Mouse (Mus musculus): ENCODE data around the gene H2afx. TPM values are rescaled to one million over a fixed set of nuclear protein-coding genes. Genes with fewer than 3 reads are reported as not detected.
A peak's percentile ranks its signal among the peaks of the same experiment; 100 is the strongest.

The H2afx gene
- total and polyA plus RNA-seq, 3 experiments, result 36.3 to 488 (median 56.6) TPM

GRCm38 (mm10) chr9:44361190-44361917, 26.9 kb downstream of the H2afx start, which contains the start of gene Vps11:
Vps11 (minus strand) TSS chr9:44361670.
- Histone ChIP-seq H3K9ac (ENCODE audit: insufficient read depth, low read depth) (peak within 1 kb of the TSS; percentile 71), H3K4me1 (ENCODE audit: control insufficient read depth in 1 of 2, insufficient read depth in 2 of 2) (peaks cover 0 to 13% of the 10 kb centered on the region in 2 experiments; a peak in 2 of 4 replicates), H3K36me3 (replicated peaks in 1 of 2; ENCODE audit: control insufficient read depth in 1 of 2, insufficient read depth in 1 of 2, low read length in 1 of 2) (peaks cover 24 to 32% of the 10 kb centered on the region in 2 experiments), H3K27ac (ENCODE audit: insufficient read depth, low read depth) (peak within 1 kb of the TSS; percentile 24; the same call in 1 of the 2 replicates), H3K9me3 (replicated peaks; ENCODE audit: low read length) (peaks cover 2% of the 10 kb centered on the region), H3K27me3 (replicated peaks) (no peaks in the 10 kb centered on the region), H3K79me2 (replicated peaks; ENCODE audit: control insufficient read depth, extremely low read depth, insufficient read depth, poor library complexity, severe bottlenecking) (peaks cover 9% of the 10 kb centered on the region), H3K4me3 (replicated peaks in 1 of 3; ENCODE audit: low read depth in 2 of 3, low read length in 2 of 3, poor library complexity in 1 of 3) (peak within 1 kb of the TSS; percentile 73 to 98 (median 89)), H3K4me2 (ENCODE audit: insufficient read depth, low read depth, poor library complexity, severe bottlenecking) (peak within 1 kb of the TSS; percentile 52)
- peak; percentile 98 for DNase-seq (ENCODE audit: extremely low read depth)
- dilution Hi-C loops (cut with MboI; ENCODE audit: extremely low pct_ligation_motif_present, extremely low pct_unique_long_range_greater_than_20kb, low sequenced_read_pairs), result no loop called here
- TF ChIP-seq MAFK (IDR thresholded peaks at IDR 0.05; ENCODE audit: insufficient replicate concordance, low read length) (no peak), MEF2A (IDR thresholded peaks at IDR 0.05; ENCODE audit: borderline replicate concordance, low read depth, low read length) (peak; percentile 68), SIN3A (IDR thresholded peaks at IDR 0.05; ENCODE audit: low read length) (peak; percentile 99), CHD2 (IDR thresholded peaks at IDR 0.05; ENCODE audit: low read length) (no peak), POLR2A (IDR thresholded peaks at IDR 0.05; ENCODE audit: low read depth, low read length) (peak; percentile 83), RCOR1 (conservative IDR thresholded peaks at IDR 0.05; ENCODE audit: low read depth, low read length) (0 out of 2 replicates have a peak, but pooled peaks have one; percentile 50), TCF12 (IDR thresholded peaks at IDR 0.05; ENCODE audit: low read depth, low read length) (peak; percentile 91), USF2 (conservative IDR thresholded peaks at IDR 0.05; ENCODE audit: low read depth, low read length) (peak; percentile 99), NRF1 (IDR thresholded peaks at IDR 0.05; ENCODE audit: low read depth, low read length) (peak; percentile 95), UBTF (IDR thresholded peaks at IDR 0.05; ENCODE audit: low read depth, low read length) (no peak), POLR2AphosphoS2 (IDR thresholded peaks at IDR 0.05; ENCODE audit: low read depth, low read length) (peak; percentile 65; the same call in 1 of the 2 replicates), USF1 (IDR thresholded peaks at IDR 0.05; ENCODE audit: low read depth, low read length) (peak; percentile 99), ELF1 (IDR thresholded peaks at IDR 0.05; ENCODE audit: low read depth, low read length) (peak; percentile 89), JUN (IDR thresholded peaks at IDR 0.05; ENCODE audit: insufficient read depth, low read depth, low read length) (no peak), RAD21 (IDR thresholded peaks at IDR 0.05; ENCODE audit: low read depth, low read length) (no peak), MXI1 (IDR thresholded peaks at IDR 0.05; ENCODE audit: low read depth, low read length) (peak; percentile 94), CTCF (conservative IDR thresholded peaks at IDR 0.05 in 1 of 2, IDR thresholded peaks at IDR 0.05 in 1 of 2; ENCODE audit: low read depth in 2 of 2, low read length in 2 of 2) (peak in 1 of 2 experiments; percentile 38; a peak in 1 of 4 replicates), MYC (IDR thresholded peaks at IDR 0.05; ENCODE audit: low read depth, low read length) (peak; percentile 79), NELFE (IDR thresholded peaks at IDR 0.05; ENCODE audit: low read depth, low read length) (peak; percentile 85), MAX (IDR thresholded peaks at IDR 0.05; ENCODE audit: low read length) (peak; percentile 98), IRF4 (IDR thresholded peaks at IDR 0.05; ENCODE audit: low read depth, low read length) (peak; percentile 74), CHD1 (IDR thresholded peaks at IDR 0.05; ENCODE audit: low read depth, low read length) (no peak), MAZ (IDR thresholded peaks at IDR 0.05; ENCODE audit: low read depth, low read length) (peak; percentile 89), KAT2A (IDR thresholded peaks at IDR 0.05; ENCODE audit: insufficient replicate concordance, low read length) (peak; percentile 80; the same call in 1 of the 2 replicates), E2F4 (IDR thresholded peaks at IDR 0.05; ENCODE audit: insufficient replicate concordance, low read depth, low read length) (peak; percentile 43; the same call in 1 of the 2 replicates), SMC3 (IDR thresholded peaks at IDR 0.05; ENCODE audit: low read depth, low read length) (no peak), TBP (conservative IDR thresholded peaks at IDR 0.05; ENCODE audit: low read depth, low read length) (peak; percentile 68; the same call in 1 of the 2 replicates), ETS1 (conservative IDR thresholded peaks at IDR 0.05; ENCODE audit: low read depth, low read length) (0 out of 2 replicates have a peak, but pooled peaks have one; percentile 39), HCFC1 (IDR thresholded peaks at IDR 0.05; ENCODE audit: low read depth, low read length) (peak; percentile 89), BHLHE40 (IDR thresholded peaks at IDR 0.05; ENCODE audit: low read depth, low read length) (peak; percentile 98)
- in situ Hi-C loops (cut with MboI; ENCODE audit: low pct_ligation_motif_present, low pct_unique_long_range_greater_than_20kb, low sequenced_read_pairs), result no loop called here

Data from CH12.LX (cell line).